Mouse (Mus musculus) liver, embryonic 12.5 days (tissue): ENCODE data around the gene Mboat1. TPM values are rescaled to one million over a fixed set of nuclear protein-coding genes. Genes with fewer than 3 reads are reported as not detected.

Source experiments
- ATAC-seq: fragments of 200-750 bp; cut with Nextera tagmentation; 2 replicates; pipeline ENCODE4 v1.8.0; 2017; ENCODE audit warnings: moderate number of reproducible peaks, mild to moderate bottlenecking, moderate library complexity
- H3K27ac ChIP-seq: fragments of 300-500 bp; sonication (generic); 2 replicates; pipeline ENCODE4 v1.5.1; 2016; ENCODE audit warnings: mild to moderate bottlenecking
- H3K27me3 ChIP-seq: fragments of 300-500 bp; sonication (generic); replicated peaks from 2 replicates; pipeline ENCODE4 v1.6.1; 2016; ENCODE audit warnings: mild to moderate bottlenecking, moderate library complexity
- H3K36me3 ChIP-seq: fragments of 300-500 bp; sonication (generic); 2 replicates; pipeline ENCODE4 v1.6.1; 2016; ENCODE audit warnings: mild to moderate bottlenecking, moderate library complexity
- H3K4me1 ChIP-seq: fragments of 300-500 bp; sonication (generic); 2 replicates; pipeline ENCODE4 v1.6.1; 2016
- H3K4me2 ChIP-seq: fragments of 300-500 bp; sonication (generic); 2 replicates; pipeline ENCODE4 v1.6.1; 2016; ENCODE audit warnings: mild to moderate bottlenecking, moderate library complexity
- H3K4me3 ChIP-seq: fragments of 300-500 bp; sonication (generic); 2 replicates; pipeline ENCODE4 v1.5.1; 2016; ENCODE audit warnings: mild to moderate bottlenecking, moderate library complexity
- H3K9ac ChIP-seq: fragments of 300-500 bp; sonication (generic); 2 replicates; pipeline ENCODE4 v1.6.1; 2016; ENCODE audit warnings: mild to moderate bottlenecking, moderate library complexity
- H3K9me3 ChIP-seq: fragments of 300-500 bp; sonication (generic); replicated peaks from 2 replicates; pipeline ENCODE4 v1.6.1; 2016; ENCODE audit warnings: mild to moderate bottlenecking, moderate library complexity
- WGBS: fragments of 180-500 bp; shearing (Covaris S2); methylation state at CpG from one replicate; pipeline ENCODE4 v1.1.7; 2016; ENCODE audit not compliant: insufficient replicate concordance; 5-methylcytosine and 5-hydroxymethylcytosine counted together
- polyA plus RNA-seq: library from polyadenylated mRNA; unstranded; fragments of >200 nt; fragmentation: Nextera tagmentation; extraction: Ambion mirVana; gene quantifications from 2 replicates; pipeline ENCODE4 v1.2.1, GENCODE M21; 2016

The Mboat1 gene
- polyA plus RNA-seq, 1 experiment from 2014 or later, result 2.6 TPM

DNA sequence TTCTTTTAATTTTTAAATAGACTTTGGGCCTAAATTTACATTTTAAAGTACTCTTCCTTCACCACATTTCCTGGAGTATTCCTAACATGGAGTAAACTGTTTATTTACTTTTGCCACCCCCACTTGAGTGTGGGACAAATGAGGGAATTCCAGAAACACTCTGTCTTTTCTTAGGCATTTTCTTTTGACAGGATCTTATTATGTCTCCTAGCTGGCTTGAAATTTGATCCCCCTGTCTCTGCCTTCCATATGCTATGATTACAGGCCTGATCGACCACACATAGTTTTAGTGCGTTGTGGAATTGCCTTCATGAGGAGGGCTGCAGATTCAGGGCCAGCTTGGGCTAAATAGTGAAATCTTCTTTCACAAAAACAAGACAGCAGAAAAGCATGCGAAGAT lies 85.0 kb downstream of the Mboat1 start:
- no peaks in the 10 kb centered on the region for H3K27me3 ChIP-seq
- H3K4me1 ChIP-seq, result no peaks in the 10 kb centered on the region
- no peaks in the 10 kb centered on the region for H3K36me3 ChIP-seq
- no peak overlapping the region for H3K27ac ChIP-seq
- H3K4me3 ChIP-seq, result no peak overlapping the region
- H3K9me3 ChIP-seq, result no peaks in the 10 kb centered on the region
- 63% methylated on average over 3 of the region's 3 CpGs for WGBS
- H3K4me2 ChIP-seq, result no peak overlapping the region
- no peak for ATAC-seq
- H3K9ac ChIP-seq, result no peak overlapping the region

DNA sequence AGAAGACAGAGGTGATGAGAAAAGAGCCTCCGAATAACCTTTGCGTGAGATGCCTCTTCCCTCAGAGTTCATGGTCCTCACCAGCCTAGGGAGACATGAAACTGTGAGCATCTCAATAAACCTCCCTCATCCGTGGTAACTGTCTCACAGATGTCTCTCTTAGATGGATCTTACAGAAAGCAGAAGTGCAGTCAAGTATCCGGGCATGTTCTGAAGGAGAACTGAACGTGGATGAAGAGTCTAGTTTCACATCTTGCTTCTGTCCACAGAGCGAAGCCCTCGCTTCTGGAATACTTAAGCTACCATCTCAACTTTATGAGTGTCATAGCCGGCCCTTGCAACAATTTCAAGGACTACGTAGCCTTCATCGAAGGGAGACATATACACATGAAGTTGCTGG lies 87.8 kb downstream of the Mboat1 start:
- Histone ChIP-seq H3K9me3 (no peaks in the 10 kb centered on the region), H3K9ac (no peak overlapping the region), H3K4me3 (no peak overlapping the region), H3K4me1 (no peaks in the 10 kb centered on the region), H3K36me3 (no peaks in the 10 kb centered on the region), H3K27ac (no peak overlapping the region), H3K27me3 (no peaks in the 10 kb centered on the region), H3K4me2 (no peak overlapping the region)
- no peak for ATAC-seq
- 72% methylated on average over 10 of the region's 10 CpGs for WGBS

DNA sequence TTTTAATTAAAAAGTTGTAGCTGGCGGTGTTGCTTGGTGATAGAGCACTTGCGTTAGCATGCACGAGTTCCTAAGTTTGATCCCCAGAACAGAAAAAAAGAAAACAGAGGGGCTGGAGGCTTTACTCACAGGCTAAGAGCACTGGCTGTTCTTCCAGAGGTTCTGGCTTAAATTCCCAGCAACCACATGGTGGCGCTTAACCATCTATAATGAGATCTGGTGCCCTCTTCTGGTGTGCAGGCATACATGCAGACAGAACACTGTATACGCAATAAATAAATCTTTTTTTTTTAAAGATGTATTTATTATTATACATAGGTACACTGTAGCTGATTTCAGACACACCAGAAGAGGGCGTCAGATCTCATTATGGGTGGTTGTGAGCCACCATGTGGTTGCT lies 88.4 kb downstream of the Mboat1 start:
- ATAC-seq, result no peak
- Histone ChIP-seq H3K27ac (no peak overlapping the region), H3K9me3 (no peaks in the 10 kb centered on the region), H3K4me3 (no peak overlapping the region), H3K9ac (no peak overlapping the region), H3K36me3 (no peaks in the 10 kb centered on the region), H3K27me3 (no peaks in the 10 kb centered on the region), H3K4me1 (no peaks in the 10 kb centered on the region), H3K4me2 (no peak overlapping the region)
- 75% methylated on average over 6 of the region's 6 CpGs for WGBS

DNA sequence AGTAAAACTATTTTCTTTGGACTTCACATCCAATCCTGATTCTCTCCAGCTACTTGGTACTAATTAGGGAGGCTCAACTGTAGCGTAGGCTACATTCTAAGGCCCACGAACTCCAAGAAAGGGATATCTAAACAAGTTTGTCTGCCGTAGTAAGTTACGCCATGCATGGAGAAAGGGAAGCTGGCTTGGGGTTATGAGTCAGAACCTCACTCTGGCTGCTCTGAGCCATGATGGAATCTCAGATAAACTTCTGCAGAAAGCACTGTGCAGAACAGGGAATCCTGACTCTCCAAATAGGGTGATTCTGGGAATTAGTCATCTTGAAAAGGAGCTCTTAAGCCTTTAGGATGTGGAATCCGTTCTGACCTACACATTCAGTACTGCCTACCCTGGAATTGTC lies 92.5 kb downstream of the Mboat1 start:
- H3K9ac ChIP-seq, result no peak overlapping the region
- no peak overlapping the region for H3K4me3 ChIP-seq
- no peaks in the 10 kb centered on the region for H3K9me3 ChIP-seq
- no peak overlapping the region for H3K27ac ChIP-seq
- no peak overlapping the region for H3K4me2 ChIP-seq
- no peak for ATAC-seq
- no peaks in the 10 kb centered on the region for H3K36me3 ChIP-seq
- no peaks in the 10 kb centered on the region for H3K27me3 ChIP-seq
- no peaks in the 10 kb centered on the region for H3K4me1 ChIP-seq
- WGBS, result 63% methylated on average over 5 of the region's 5 CpGs

DNA sequence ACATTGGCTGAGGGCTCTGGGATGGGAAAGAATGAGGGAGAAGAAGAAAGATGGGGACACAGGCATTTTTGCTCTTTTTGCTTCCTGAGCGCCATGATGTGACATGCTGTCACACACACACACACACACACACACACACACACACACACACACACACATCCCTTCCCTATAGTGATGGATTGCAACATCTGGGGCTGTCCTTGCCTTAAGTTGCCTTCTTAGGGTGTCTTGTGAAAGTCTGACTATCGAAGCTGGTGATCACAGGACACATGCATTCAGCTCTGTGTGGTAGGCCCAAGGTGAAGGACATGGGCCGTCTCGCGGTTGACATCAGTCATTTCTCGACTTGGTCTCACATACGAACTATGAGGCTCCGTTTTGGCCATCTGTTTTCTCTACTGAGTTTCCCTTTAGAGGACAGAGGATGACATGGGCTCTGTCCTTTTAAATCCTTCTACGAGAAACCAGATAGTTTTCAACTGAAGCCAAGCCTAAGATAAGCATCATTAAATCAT lies 93.4 kb downstream of the Mboat1 start:
- H3K4me1 ChIP-seq, result no peaks in the 10 kb centered on the region
- no peaks in the 10 kb centered on the region for H3K9me3 ChIP-seq
- no peak overlapping the region for H3K9ac ChIP-seq
- no peaks in the 10 kb centered on the region for H3K27me3 ChIP-seq
- WGBS, result 74% methylated on average over 9 of the region's 9 CpGs
- H3K36me3 ChIP-seq, result no peaks in the 10 kb centered on the region
- no peak for ATAC-seq
- H3K4me2 ChIP-seq, result no peak overlapping the region
- no peak overlapping the region for H3K4me3 ChIP-seq
- H3K27ac ChIP-seq, result no peak overlapping the region

DNA sequence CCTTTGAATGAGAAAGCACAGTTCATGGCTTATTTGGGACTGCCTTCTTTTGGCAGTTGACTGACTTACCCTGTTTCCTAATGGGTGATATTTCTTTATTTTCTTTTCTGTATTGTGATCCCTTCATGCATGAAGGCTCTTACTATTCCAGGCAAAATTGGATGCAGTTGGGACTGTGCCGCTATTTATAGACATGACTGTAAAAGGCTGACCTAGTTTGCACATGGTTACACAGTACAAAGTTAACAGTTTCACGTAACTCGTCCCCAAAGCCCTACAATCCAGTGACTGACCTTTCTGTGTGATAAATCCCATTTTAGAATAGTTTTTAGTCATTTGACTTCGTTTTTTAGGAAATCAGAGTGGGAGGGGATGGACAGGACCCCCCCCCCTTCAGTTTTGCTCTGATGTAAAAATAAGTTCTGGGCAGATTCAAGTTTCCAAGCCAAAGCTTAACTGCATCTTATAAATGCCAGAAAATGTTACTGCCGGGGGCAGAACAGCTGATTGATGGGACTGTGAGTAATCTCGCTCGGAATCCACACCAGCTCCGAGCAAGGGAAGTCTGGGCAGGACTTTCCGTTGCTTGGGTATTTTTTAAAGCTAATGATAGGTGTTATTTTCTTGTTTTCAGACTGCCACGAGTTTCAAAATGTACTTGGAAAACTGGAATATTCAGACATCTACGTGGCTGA lies 98.9 kb downstream of the Mboat1 start:
- no peak for ATAC-seq
- Histone ChIP-seq H3K4me3 (no peak overlapping the region), H3K4me1 (no peaks in the 10 kb centered on the region), H3K27ac (no peak overlapping the region), H3K4me2 (no peak overlapping the region), H3K9me3 (no peaks in the 10 kb centered on the region), H3K27me3 (no peaks in the 10 kb centered on the region), H3K36me3 (no peaks in the 10 kb centered on the region), H3K9ac (no peak overlapping the region)
- 64% methylated on average over 11 of the region's 11 CpGs for WGBS

DNA sequence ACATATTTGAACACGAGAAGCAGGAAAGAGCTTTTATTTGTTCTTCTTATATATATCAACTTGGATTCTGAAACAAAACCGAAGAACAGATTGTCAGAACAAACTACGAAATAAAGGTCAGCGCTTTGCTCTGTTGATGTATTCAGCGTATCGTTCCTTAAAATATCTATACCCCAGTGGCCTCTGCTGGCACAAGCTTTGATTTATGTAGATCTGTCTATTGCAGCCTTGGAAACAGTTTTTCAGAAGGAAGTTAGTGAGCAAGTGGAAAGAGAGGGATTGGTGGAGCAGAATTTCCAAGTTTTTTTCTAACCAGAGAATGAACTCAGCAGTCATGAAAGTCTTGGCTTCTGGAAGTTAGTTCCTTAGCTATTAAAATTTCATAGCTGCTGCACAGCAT lies 103.1 kb downstream of the Mboat1 start:
- Histone ChIP-seq H3K27ac (no peak overlapping the region), H3K27me3 (no peaks in the 10 kb centered on the region), H3K4me2 (no peak overlapping the region), H3K9ac (no peak overlapping the region), H3K4me3 (no peak overlapping the region), H3K4me1 (no peaks in the 10 kb centered on the region), H3K36me3 (no peaks in the 10 kb centered on the region), H3K9me3 (no peaks in the 10 kb centered on the region)
- 84% methylated on average over 6 of the region's 6 CpGs for WGBS
- no peak for ATAC-seq

DNA sequence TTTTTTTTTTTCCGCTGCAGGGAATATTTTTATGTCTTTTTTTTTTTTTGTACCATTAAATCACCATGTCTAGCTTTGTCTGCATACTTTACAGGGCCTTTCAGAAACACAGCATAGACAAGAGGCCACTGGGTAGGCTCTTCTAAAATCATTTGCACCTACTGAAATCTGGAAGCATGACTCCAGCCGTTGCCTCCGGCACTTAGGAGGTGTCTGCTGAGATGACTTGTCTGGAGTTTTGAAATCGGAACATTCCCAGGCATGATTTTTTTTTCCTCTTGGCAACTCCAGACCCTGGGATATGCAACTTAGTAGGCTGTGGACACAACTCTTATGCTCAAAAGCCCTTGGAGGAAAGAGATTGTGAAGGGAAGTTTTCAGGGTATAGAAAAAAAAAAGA lies 109.3 kb downstream of the Mboat1 start:
- H3K9ac ChIP-seq, result no peak overlapping the region
- no peak overlapping the region for H3K4me3 ChIP-seq
- no peak overlapping the region for H3K4me2 ChIP-seq
- H3K27ac ChIP-seq, result no peak overlapping the region
- no peaks in the 10 kb centered on the region for H3K9me3 ChIP-seq
- H3K4me1 ChIP-seq, result no peaks in the 10 kb centered on the region
- ATAC-seq, result no peak
- H3K27me3 ChIP-seq, result no peaks in the 10 kb centered on the region
- no peaks in the 10 kb centered on the region for H3K36me3 ChIP-seq
- 82% methylated on average over 4 of the region's 4 CpGs for WGBS

DNA sequence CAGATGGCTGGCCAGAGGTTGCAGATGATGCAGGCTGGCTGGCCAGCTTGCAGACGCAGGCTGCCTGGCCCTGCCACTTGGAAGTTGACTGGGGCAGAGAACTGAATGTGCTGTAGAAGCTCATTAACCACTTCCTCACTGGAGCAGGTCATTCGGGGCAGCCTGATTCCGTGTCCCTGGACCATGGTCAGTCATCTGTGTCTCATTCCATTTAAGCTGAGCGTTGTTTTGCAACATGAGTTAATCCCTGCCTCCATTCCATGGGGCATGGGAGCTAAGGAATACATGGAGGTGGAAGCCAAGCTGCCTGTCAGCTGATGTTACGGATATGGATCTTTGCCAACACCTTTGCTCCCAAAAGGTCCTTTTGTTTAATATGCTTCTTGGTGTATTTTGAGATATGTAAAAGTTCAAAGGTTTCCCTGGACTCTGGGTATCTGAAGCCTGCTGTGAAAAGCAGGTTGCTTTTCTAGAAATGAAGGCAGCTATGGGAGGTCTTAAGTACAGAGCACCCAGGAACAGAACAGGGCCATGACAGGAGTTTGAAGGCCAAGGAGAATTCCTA lies 114.1 kb downstream of the Mboat1 start:
- 54% methylated on average over 5 of the region's 5 CpGs for WGBS
- no peak for ATAC-seq
- H3K4me3 ChIP-seq, result no peak overlapping the region

DNA sequence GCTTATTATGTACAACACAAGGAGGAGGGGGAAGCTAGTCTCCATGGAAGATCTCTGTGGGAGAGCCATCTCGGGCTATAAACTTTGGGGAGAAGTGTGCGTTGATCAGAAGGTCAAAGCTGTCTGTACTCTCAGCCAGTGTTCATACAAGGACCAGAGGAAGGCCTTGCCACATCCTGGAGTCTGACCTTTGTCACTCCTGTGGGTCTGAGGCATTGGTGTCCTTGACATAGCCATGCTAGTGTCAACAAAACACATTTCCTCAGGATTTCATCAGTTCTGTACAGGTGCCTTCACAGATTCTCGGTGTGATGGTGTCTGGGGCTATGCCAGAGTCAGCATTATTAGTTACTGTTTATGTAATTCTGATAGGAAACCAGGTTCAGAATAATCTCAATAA lies 115.1 kb downstream of the Mboat1 start:
- no peak for ATAC-seq
- WGBS, result 57% methylated on average over 3 of the region's 3 CpGs
- H3K9me3 ChIP-seq, result no peaks in the 10 kb centered on the region
- no peaks in the 10 kb centered on the region for H3K27me3 ChIP-seq
- no peak overlapping the region for H3K4me3 ChIP-seq
- H3K36me3 ChIP-seq, result no peaks in the 10 kb centered on the region
- H3K4me1 ChIP-seq, result no peaks in the 10 kb centered on the region
- H3K9ac ChIP-seq, result no peak overlapping the region
- H3K27ac ChIP-seq, result no peak overlapping the region
- no peak overlapping the region for H3K4me2 ChIP-seq

More for the DNA sequence above, 114.1 kb downstream of the Mboat1 start:
- no peaks in the 10 kb centered on the region for H3K4me1 ChIP-seq
- H3K4me2 ChIP-seq, result no peak overlapping the region
- H3K27ac ChIP-seq, result no peak overlapping the region
- no peaks in the 10 kb centered on the region for H3K9me3 ChIP-seq
- no peaks in the 10 kb centered on the region for H3K36me3 ChIP-seq
- H3K9ac ChIP-seq, result no peak overlapping the region
- no peaks in the 10 kb centered on the region for H3K27me3 ChIP-seq

DNA sequence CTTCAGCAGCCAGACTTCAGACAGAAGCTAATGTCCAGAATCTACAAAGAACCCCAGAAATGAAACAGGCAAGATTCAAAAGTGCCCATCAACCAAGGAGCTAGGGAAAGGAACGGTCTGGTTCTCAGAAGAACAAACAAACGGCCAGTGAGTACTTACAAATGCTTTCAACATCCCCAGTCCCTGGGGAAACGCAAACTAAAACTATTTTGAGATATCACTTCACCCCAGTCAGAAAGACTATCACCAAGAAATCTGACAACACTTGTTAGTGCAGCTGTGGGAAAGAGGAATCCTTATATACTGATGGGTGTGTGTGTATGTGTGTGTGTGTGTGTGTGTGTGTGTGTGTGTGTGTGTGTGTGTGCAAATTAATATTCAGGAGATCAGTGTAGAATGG lies 116.4 kb downstream of the Mboat1 start:
- 36% methylated on average over 3 of the region's 3 CpGs for WGBS
- no peak overlapping the region for H3K4me2 ChIP-seq
- no peak overlapping the region for H3K27ac ChIP-seq
- H3K36me3 ChIP-seq, result no peaks in the 10 kb centered on the region
- no peak overlapping the region for H3K9ac ChIP-seq
- no peak for ATAC-seq
- no peaks in the 10 kb centered on the region for H3K9me3 ChIP-seq
- no peak overlapping the region for H3K4me3 ChIP-seq
- H3K27me3 ChIP-seq, result no peaks in the 10 kb centered on the region
- H3K4me1 ChIP-seq, result no peaks in the 10 kb centered on the region

DNA sequence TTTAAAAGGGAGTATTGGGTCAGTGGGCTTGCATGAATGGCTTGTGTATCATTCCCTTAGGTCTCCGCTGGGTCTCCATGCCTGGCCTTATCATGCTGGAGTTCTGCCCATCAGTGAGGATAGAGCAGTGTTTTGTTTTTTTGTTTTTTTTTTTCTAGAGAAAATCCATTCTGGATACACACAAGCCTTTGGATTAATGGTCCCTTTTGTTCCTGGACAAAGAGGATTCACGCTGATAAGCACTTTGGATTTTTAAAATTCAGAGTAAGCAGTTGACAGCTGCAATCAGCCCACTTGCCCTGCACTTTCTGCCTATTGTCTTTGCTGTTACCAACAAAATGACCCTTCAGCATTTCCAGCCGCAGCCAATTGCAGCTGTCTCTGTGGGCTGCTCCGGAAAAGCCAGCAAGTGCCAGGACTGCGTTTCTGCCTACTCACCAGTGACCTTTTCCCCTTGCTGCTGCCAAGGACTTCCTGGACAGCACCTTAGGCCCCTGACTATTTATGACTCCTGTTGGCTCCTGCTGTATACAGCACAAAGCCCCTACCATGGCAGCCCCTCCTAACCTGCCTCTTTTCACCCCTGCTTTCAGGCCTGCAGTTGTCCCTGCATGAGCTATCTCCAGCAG lies 117.5 kb downstream of the Mboat1 start:
- no peak overlapping the region for H3K4me2 ChIP-seq
- no peaks in the 10 kb centered on the region for H3K36me3 ChIP-seq
- no peaks in the 10 kb centered on the region for H3K9me3 ChIP-seq
- no peak for ATAC-seq
- WGBS, result 39% methylated on average over 5 of the region's 5 CpGs
- H3K4me1 ChIP-seq, result no peaks in the 10 kb centered on the region
- H3K27me3 ChIP-seq, result no peaks in the 10 kb centered on the region
- no peak overlapping the region for H3K27ac ChIP-seq
- H3K9ac ChIP-seq, result no peak overlapping the region
- no peak overlapping the region for H3K4me3 ChIP-seq
